Mouse (Mus musculus) heart, adult 2 months (tissue): ENCODE results near the gene Polr2i.

ENCODE experiments used
- CTCF ChIP-seq: fragments of 200-600 bp; IDR thresholded peaks from 2 replicates; pipeline ENCODE4 v1.8.1; 2022; ENCODE audit warnings: antibody characterized with exemption, mild to moderate bottlenecking, moderate library complexity
- EP300 ChIP-seq: fragments of 200-500 bp; IDR thresholded peaks from 2 replicates; pipeline ENCODE4 v1.6.1; 2011; ENCODE audit warnings: low read depth, low read length, control low read depth; ENCODE audit not compliant: insufficient read depth
- POLR2A ChIP-seq: fragments of 200-500 bp; IDR thresholded peaks from 2 replicates; pipeline ENCODE4 v1.6.1; 2011; ENCODE audit warnings: mild to moderate bottlenecking, low read depth, low read length, control low read depth; ENCODE audit not compliant: insufficient read depth

GRCm38 (mm10) chr7:30235625-30236024 is 3.9 kb downstream of the Polr2i start, which contains the start of gene Ovol3:
- TF ChIP-seq POLR2A (no peak), CTCF (no peak), EP300 (no peak)
